Mouse (Mus musculus) CD4-positive, CD25-positive, alpha-beta regulatory T cell, adult 2 months (primary cell): Measurements from ENCODE around the gene Cyp4f18.
"Not testable (repeated sequence)": the region's sequence is repeated elsewhere in the genome, so short reads cannot be mapped to it uniquely, and the experiment has no call there.

Source experiments
- DNase-seq: peaks from one replicate; pipeline ENCODE4 v3.0.0-alpha.2; 2012; ENCODE audit warnings: low read depth, low spot score

The Cyp4f18 gene

DNA sequence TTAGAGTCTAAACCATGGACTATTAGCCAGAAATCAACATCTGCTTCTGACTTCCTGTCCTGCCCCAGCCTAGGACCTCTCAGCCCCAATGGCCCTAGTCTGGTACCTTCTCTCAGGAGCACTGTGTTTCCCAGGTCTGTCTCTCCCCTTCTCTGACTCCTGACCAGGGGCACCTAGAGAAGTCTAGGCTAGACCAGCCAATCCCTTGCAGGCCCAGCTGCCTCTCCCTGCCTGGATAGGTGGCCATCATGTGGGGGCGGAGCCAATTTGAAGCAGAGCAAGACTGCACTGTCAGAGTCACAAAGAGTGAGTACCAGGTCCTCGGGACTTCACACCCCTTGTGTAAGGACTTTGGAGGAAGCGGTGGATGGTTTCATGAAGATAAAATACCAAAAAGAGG lies at the start of gene Cyp4f18:
TSS of gene Cyp4f18 (minus strand) at position 154 of the 400 bp plus-strand sequence.
- DNase-seq = no peak

- not testable (repeated sequence) for DNase-seq
Observed at GRCm38 (mm10) chr8:72057643-72058042, 48.2 kb upstream of the Cyp4f18 start.

DNA sequence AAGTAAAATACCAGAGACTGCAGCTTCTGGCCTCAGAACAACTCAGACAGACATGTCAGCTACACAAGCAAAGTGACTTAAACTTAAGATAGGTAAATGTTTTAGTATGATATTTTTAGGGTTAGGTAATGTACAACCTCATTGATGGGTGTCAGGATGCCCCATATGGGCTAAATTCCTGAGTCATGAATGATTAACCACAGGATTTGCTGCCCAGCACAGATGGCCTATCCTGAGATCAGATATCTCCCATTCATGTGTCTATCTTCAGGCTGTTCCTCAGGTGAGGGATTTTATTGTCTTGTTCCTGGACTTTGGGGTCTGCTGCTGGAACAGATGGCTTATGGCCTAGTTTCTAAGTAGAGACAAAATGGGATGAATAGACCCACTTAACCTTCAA lies 45.2 kb upstream of the Cyp4f18 start:
- not testable (repeated sequence) for DNase-seq

GRCm38 (mm10) chr8:72042493-72042892 lies 33.1 kb upstream of the Cyp4f18 start:
- DNase-seq = no peak

DNA sequence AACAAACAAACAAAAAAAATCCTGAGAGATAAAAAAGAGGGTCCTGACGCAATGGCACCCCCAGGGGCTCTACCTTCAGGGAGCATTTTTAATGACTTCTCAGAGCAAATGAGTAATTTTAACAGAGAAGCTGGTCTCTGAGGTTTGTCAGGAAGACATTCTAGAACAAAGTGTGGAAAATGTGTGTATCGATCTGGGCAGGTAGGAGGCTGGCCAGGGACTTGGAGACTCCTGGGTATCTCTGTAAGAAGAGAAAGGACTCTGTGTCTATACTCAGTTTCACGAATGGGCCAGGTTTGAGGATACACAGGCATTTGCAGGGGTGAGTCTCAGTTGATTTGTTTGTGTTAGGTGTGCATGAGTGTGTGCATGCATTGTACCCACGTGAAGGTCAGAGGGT lies 31.5 kb upstream of the Cyp4f18 start, which contains the start of gene Olfr372:
TSS of gene Olfr372 (plus strand) at position 301 of the 400 bp plus-strand sequence.
- not testable (repeated sequence) for DNase-seq

- DNase-seq = peak; percentile 19
Observed at GRCm38 (mm10) chr8:72032926-72033325, 23.5 kb upstream of the Cyp4f18 start.

DNA sequence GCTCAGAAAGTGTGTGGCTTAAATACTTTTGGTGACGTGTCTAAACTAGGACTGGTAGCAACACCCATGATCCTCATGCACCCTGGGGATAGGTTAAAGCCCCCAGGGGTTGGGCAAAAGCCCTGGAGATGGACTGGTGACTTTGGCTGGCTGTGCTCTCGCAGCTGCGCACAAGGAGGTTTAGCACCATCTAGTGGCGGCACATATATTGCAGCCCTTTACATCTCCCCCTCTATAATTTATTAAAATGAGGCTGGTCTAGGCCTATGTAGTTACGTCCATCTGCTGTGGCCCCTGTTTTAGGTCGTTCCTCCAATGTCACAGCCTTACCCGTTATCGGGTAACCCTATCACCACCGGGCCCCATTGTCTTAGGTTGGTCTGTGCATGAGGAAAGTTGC lies 15.5 kb upstream of the Cyp4f18 start:
- DNase-seq = not testable (repeated sequence)

- no peak for DNase-seq
Observed at GRCm38 (mm10) chr8:72019816-72020215, 10.4 kb upstream of the Cyp4f18 start.

- DNase-seq = not testable (repeated sequence)
Observed at GRCm38 (mm10) chr8:72019022-72019421, 9.6 kb upstream of the Cyp4f18 start.

- no peak for DNase-seq
Observed at GRCm38 (mm10) chr8:72018141-72018540, 8.7 kb upstream of the Cyp4f18 start.

- DNase-seq = not testable (repeated sequence)
Observed at GRCm38 (mm10) chr8:72017339-72017738, 7.9 kb upstream of the Cyp4f18 start.

- DNase-seq = not testable (repeated sequence)
Observed at GRCm38 (mm10) chr8:72013506-72014228, 4.2 kb upstream of the Cyp4f18 start.

DNA sequence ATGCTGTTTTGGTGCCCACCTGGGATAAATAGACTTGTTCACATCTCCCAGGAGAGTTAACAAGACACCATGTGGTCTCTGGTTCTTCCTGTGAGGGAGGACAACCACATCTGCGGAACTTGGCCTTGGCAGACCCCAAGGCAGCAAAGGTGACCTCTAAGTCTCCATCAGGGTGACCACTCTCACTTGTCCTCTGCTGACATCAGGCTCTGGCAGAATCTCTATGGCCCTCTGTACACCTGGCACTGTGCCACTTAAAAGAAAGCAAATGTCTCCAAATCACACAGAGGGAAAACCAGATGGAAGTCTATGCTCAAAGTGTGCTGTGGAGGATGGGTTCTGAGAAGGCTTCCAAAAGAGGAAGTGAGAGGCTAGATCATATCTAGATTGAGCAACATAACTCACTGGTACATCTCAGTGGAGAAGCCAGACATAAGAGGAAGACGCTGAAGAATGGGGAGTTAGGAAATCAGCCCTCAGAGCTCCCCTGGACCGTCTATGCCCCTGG lies 1.2 kb downstream of the Cyp4f18 start:
- DNase-seq = no peak

- no peak for DNase-seq
Observed at GRCm38 (mm10) chr8:72006763-72007162, 2.7 kb downstream of the Cyp4f18 start.

GRCm38 (mm10) chr8:72005912-72006311 lies 3.5 kb downstream of the Cyp4f18 start:
- DNase-seq = no peak

DNA sequence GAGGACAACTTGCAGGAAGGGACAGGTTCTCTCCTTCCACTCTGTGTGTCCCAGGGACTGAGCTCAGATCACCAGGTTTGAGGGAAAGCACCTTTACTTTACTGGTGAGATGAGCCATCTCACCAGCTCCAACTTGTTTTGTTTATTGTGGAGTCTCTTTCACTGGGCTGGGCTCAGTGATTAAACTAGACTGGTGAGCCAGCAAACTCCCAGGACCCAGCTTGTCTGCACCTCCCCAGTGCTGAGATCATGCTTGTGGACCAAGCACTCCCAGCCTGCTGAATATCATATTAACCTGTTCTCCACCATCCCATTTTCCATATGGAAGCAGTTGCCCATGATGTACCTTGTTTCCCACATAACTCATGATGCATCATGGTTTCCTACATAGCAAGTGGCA lies 6.5 kb downstream of the Cyp4f18 start:
- no peak for DNase-seq

- no peak for DNase-seq
Observed at GRCm38 (mm10) chr8:72000223-72000622, 9.2 kb downstream of the Cyp4f18 start.

GRCm38 (mm10) chr8:71999434-71999833 lies 10.0 kb downstream of the Cyp4f18 start:
- DNase-seq = no peak

GRCm38 (mm10) chr8:71988867-71989599 lies 20.4 kb downstream of the Cyp4f18 start:
- no peak for DNase-seq

DNA sequence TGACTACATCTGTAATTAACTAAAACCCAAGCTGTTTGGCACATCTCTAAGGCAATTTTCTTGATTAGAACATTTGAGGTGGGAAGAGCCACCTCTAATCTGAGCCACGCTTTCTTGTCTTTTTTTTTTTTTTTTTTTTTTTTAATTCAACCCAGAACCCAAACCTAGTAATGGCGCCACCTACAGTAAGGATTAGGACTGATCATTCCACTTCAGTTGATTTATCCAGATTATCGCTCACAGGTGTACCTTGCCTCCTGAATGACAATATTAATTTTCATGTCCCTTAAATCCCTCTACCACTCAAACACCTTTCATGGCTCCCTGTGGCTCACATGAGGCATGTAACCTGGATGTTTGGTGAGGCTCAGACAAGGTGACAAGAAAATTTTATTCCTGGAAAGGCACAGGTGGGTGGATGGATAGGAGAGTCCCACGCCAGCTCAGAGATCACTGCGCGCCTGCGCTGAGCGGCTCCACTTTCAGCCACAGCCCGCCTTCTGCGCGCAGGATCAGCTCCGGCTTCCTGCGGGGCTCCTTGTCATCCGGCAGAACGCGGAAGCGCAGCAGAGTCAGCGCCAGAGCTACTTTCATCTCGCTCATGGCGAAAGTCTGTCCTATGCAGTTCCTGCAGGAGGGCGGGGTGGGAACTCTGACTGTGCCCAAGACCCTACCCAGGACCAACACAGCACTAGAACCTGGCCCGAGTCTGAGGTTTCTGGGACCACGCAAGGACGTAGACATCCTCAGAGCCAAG lies 21.1 kb downstream of the Cyp4f18 start:
- peak; percentile 77 for DNase-seq

DNA sequence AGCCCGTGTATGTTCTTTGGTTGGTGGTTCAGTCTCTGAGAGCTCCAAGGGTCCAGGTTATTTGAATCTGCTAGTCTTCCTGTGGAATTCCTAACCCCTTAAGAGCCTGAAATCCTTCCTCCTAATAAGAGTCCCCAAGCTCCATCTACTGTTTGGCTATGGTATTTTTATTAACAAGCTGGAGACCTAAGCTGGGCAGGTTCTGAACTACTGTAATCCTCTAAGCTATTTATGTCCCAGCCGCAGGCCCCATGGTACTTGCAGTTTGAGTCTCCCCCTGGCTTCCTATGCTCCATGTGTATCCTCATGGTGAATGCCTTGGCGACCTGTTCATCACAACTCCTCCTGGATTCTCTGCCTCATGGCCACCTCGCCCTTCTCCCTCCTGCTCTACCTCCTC lies 24.8 kb downstream of the Cyp4f18 start:
- DNase-seq = no peak

DNA sequence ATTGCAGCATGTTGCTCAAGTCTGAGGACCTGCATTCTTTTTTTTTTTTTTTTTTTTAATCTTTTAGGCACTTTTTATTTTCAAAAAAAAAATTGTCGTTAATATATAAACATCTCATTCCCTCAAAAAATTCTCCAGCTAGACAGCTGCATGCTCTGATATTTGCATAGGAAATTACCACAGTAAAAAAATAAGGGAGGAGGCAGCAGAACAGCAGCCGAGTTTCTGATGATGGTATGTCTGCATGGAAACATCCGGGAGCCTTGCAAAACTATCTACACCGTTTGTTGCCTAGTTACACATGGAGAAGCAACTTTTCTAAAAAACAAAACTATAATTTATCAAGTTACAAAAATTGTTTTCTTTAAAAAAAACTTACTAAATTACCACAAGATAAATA lies 28.0 kb downstream of the Cyp4f18 start:
- no peak for DNase-seq
